Comparison of ENCODE assay signal across 8 mouse cellular contexts in genomic region chr3:133309954-133310808, GRCm38 (mm10). TPM values are rescaled to one million over a fixed set of nuclear protein-coding genes. Genes with fewer than 3 reads are reported as not detected.
A peak's percentile ranks its signal among the peaks of the same experiment; 100 is the strongest.
DNase-seq lines count a peak whose midpoint lies in the region; ATAC-seq and TF ChIP-seq lines count a peak whose summit lies in the region.

TSS of gene Ppa2 (plus strand) at chr3:133310110.

- ATAC-seq in heart, embryonic 14.5 days (ENCODE audit: insufficient number of reproducible peaks, insufficient read depth, low FRiP score, low read depth) = peak; percentile 92
- peak; percentile 88 for ATAC-seq in liver, embryonic 14.5 days (ENCODE audit: insufficient read depth)
- peak; percentile 94 for ATAC-seq in neural tube, embryonic 11.5 days (ENCODE audit: insufficient read depth, low FRiP score, low TSS enrichment)
- peak; percentile 96 for ATAC-seq in stomach, postnatal 0 days (ENCODE audit: low FRiP score, low TSS enrichment)

- peak; percentile 95 for DNase-seq in CD4-positive, CD25-positive, alpha-beta regulatory T cell, adult 2 months (ENCODE audit: low read depth, low spot score)
- peak; percentile 52 for DNase-seq in fibroblast of lung, adult 2 months (ENCODE audit: low read depth)
- DNase-seq in kidney, postnatal 14 days = peak; percentile 91
- peak; percentile 55 for DNase-seq in liver, embryonic 14.5 days (ENCODE audit: low read depth in 3 of 3, low spot score in 3 of 3)
- DNase-seq in neural tube, embryonic 11.5 days (ENCODE audit: low spot score) = peak; percentile 89
- DNase-seq in stomach, postnatal 0 days (ENCODE audit: low spot score) = peak; percentile 83

- whole genome bisulfite sequencing in heart, embryonic 14.5 days = 0% methylated on average over 64 of the region's 95 CpGs
- under 1% methylated on average over 88 of the region's 95 CpGs for WGBS in liver, embryonic 14.5 days (ENCODE audit: insufficient replicate concordance)
- WGBS in neural tube, embryonic 11.5 days = under 1% methylated on average over 53 of the region's 95 CpGs
- WGBS in stomach, postnatal 0 days = under 1% methylated on average over 84 of the region's 95 CpGs

- 0 out of 2 replicates have a peak, but pooled peaks cover 2% of the 10 kb centered on the region for H3K9me3 ChIP-seq in heart, embryonic 14.5 days (ENCODE audit: control insufficient read depth, low read length)
- H3K9me3 ChIP-seq in liver, embryonic 14.5 days (ENCODE audit: control insufficient read depth, low read length) = no peaks in the 10 kb centered on the region
- no peaks in the 10 kb centered on the region for H3K9me3 ChIP-seq in neural tube, embryonic 11.5 days (ENCODE audit: control insufficient read depth, low read length)
- H3K9me3 ChIP-seq in stomach, postnatal 0 days (ENCODE audit: control insufficient read depth, low read length) = no peaks in the 10 kb centered on the region

- no peak for TF ChIP-seq EP300 in liver, embryonic 14.5 days (IDR thresholded peaks at IDR 0.05; ENCODE audit: low read depth)
- no peak for TF ChIP-seq EP300 in stomach, postnatal 0 days (optimal IDR thresholded peaks at IDR 0.05)

- peak within 1 kb of the TSS; percentile 85 for H3K4me3 ChIP-seq in brown adipose tissue, adult 24 weeks (ENCODE audit: insufficient read depth, low read depth, low read length)
- peak within 1 kb of the TSS; percentile 84 to 90 for H3K4me3 ChIP-seq in heart, embryonic 14.5 days (ENCODE audit: control insufficient read depth in 1 of 2, insufficient read depth in 1 of 2, low read depth in 1 of 2, low read length in 2 of 2)
- H3K4me3 ChIP-seq in liver, embryonic 14.5 days (ENCODE audit: insufficient read depth in 1 of 2, low read depth in 2 of 2, low read length in 2 of 2) = peak within 1 kb of the TSS; percentile 71 to 75
- peak within 1 kb of the TSS; percentile 76 for H3K4me3 ChIP-seq in neural tube, embryonic 11.5 days (ENCODE audit: low read depth, low read length)
- peak within 1 kb of the TSS; percentile 84 for H3K4me3 ChIP-seq in stomach, postnatal 0 days (ENCODE audit: low read depth, low read length)

- no peaks in the 10 kb centered on the region for H3K27me3 ChIP-seq in heart, embryonic 14.5 days (ENCODE audit: control insufficient read depth, insufficient read depth, low read length)
- H3K27me3 ChIP-seq in liver, embryonic 14.5 days (ENCODE audit: control insufficient read depth, insufficient read depth, low read length) = no peaks in the 10 kb centered on the region
- no peaks in the 10 kb centered on the region for H3K27me3 ChIP-seq in neural tube, embryonic 11.5 days (ENCODE audit: control insufficient read depth, insufficient read depth, low read length)
- no peaks in the 10 kb centered on the region for H3K27me3 ChIP-seq in stomach, postnatal 0 days (ENCODE audit: control insufficient read depth, insufficient read depth, low read length)

- peak; percentile 61 for TF ChIP-seq CTCF in liver, embryonic 14.5 days (IDR thresholded peaks at IDR 0.05; ENCODE audit: low read depth)
- TF ChIP-seq CTCF in stomach, postnatal 0 days (IDR thresholded peaks at IDR 0.05; ENCODE audit: low read depth) = peak; percentile 68

- H3K36me3 ChIP-seq in heart, embryonic 14.5 days (ENCODE audit: control insufficient read depth, insufficient read depth, low read length) = no peaks in the 10 kb centered on the region
- no peaks in the 10 kb centered on the region for H3K36me3 ChIP-seq in liver, embryonic 14.5 days (replicated peaks; ENCODE audit: control insufficient read depth, insufficient read depth, low read depth)
- H3K36me3 ChIP-seq in neural tube, embryonic 11.5 days (ENCODE audit: control insufficient read depth, insufficient read depth, low read length) = no peaks in the 10 kb centered on the region
- no peaks in the 10 kb centered on the region for H3K36me3 ChIP-seq in stomach, postnatal 0 days (ENCODE audit: control insufficient read depth, insufficient read depth, low read length)

- peak within 1 kb of the TSS; percentile 77 for H3K4me2 ChIP-seq in heart, embryonic 14.5 days (ENCODE audit: low read length)
- H3K4me2 ChIP-seq in liver, embryonic 14.5 days (ENCODE audit: low read depth) = peak within 1 kb of the TSS; percentile 73
- H3K4me2 ChIP-seq in neural tube, embryonic 11.5 days (ENCODE audit: low read depth) = peak within 1 kb of the TSS; percentile 55
- H3K4me2 ChIP-seq in stomach, postnatal 0 days (replicated peaks; ENCODE audit: low read depth) = peak within 1 kb of the TSS; percentile 74

- H3K9ac ChIP-seq in heart, embryonic 14.5 days (ENCODE audit: low read length) = peak within 1 kb of the TSS; percentile 97
- H3K9ac ChIP-seq in liver, embryonic 14.5 days (replicated peaks) = peak within 1 kb of the TSS; percentile 69
- peak within 1 kb of the TSS; percentile 96 for H3K9ac ChIP-seq in neural tube, embryonic 11.5 days (ENCODE audit: low read length)
- H3K9ac ChIP-seq in stomach, postnatal 0 days (ENCODE audit: low read length) = peak within 1 kb of the TSS; percentile 97

- H3K27ac ChIP-seq in brown adipose tissue, adult 24 weeks (replicated peaks; ENCODE audit: low read depth, low read length) = peak within 1 kb of the TSS; percentile 71
- H3K27ac ChIP-seq in heart, embryonic 14.5 days (replicated peaks in 1 of 2; ENCODE audit: control insufficient read depth in 1 of 2, insufficient read depth in 1 of 2, low read depth in 2 of 2, low read length in 2 of 2) = peak within 1 kb of the TSS; percentile 92 to 98
- H3K27ac ChIP-seq in liver, embryonic 14.5 days = peak within 1 kb of the TSS; percentile 49
- peak within 1 kb of the TSS; percentile 95 for H3K27ac ChIP-seq in neural tube, embryonic 11.5 days (ENCODE audit: low read depth, low read length)
- H3K27ac ChIP-seq in stomach, postnatal 0 days (replicated peaks) = peak within 1 kb of the TSS; percentile 98

- no peaks in the 10 kb centered on the region for H3K4me1 ChIP-seq in brown adipose tissue, adult 24 weeks (ENCODE audit: control insufficient read depth, insufficient read depth, insufficient read length, low read length)
- H3K4me1 ChIP-seq in heart, embryonic 14.5 days (ENCODE audit: control insufficient read depth in 2 of 2, insufficient read depth in 2 of 2, low read length in 2 of 2) = peaks cover 0 to 6% of the 10 kb centered on the region in 2 experiments; a peak in 2 of 4 replicates
- H3K4me1 ChIP-seq in liver, embryonic 14.5 days (replicated peaks; ENCODE audit: control insufficient read depth in 2 of 2, insufficient read depth in 2 of 2, low read length in 1 of 2) = peaks cover 0 to 8% of the 10 kb centered on the region in 2 experiments; a peak in 2 of 4 replicates
- H3K4me1 ChIP-seq in neural tube, embryonic 11.5 days (ENCODE audit: control insufficient read depth, insufficient read depth, low read length) = no peaks in the 10 kb centered on the region
- no peaks in the 10 kb centered on the region for H3K4me1 ChIP-seq in stomach, postnatal 0 days (replicated peaks; ENCODE audit: control insufficient read depth, insufficient read depth)

RNA-seq across cellular contexts. Expression of gene Ppa2, which starts in this region (rescaled TPM):
- 161 and 166 TPM in 2 replicates for polyA plus RNA-seq in brown adipose tissue, adult 24 weeks (2012; ENCODE audit: insufficient read depth, insufficient read length, missing spikeins)
- polyA plus RNA-seq in heart, embryonic 14.5 days (2014; fragmentation: Nextera tagmentation; extraction: Ambion mirVana) = 134 and 145 TPM in 2 replicates
- 8.6 and 18.4 TPM in 2 replicates for polyA plus RNA-seq in liver, embryonic 14.5 days (2012; rRNA removed)
- 42.1 and 47.1 TPM in 2 replicates for polyA plus RNA-seq in liver, embryonic 14.5 days (2014; fragmentation: Nextera tagmentation; extraction: Ambion mirVana)
- polyA plus RNA-seq in neural tube, embryonic 11.5 days (2014; fragmentation: Nextera tagmentation; extraction: Ambion mirVana) = 87.2 and 87.9 TPM in 2 replicates
- polyA plus RNA-seq in stomach, postnatal 0 days (2015; fragmentation: Nextera tagmentation; extraction: Ambion mirVana) = 81.2 and 85.7 TPM in 2 replicates

Comparison
In these comparisons a context has a peak if more than half of its experiments do, and no peak if none do; other contexts are left out.
1. Peak in every context shown above with its lines: DNase-seq, ATAC-seq, H3K4me3 ChIP-seq and H3K27ac ChIP-seq.